Mouse (Mus musculus): ENCODE measurements around the gene Susd1.
"Not testable (repeated sequence)": the region's sequence is repeated elsewhere in the genome, so short reads cannot be mapped to it uniquely, and the experiment has no call there.

Susd1 gene

DNA sequence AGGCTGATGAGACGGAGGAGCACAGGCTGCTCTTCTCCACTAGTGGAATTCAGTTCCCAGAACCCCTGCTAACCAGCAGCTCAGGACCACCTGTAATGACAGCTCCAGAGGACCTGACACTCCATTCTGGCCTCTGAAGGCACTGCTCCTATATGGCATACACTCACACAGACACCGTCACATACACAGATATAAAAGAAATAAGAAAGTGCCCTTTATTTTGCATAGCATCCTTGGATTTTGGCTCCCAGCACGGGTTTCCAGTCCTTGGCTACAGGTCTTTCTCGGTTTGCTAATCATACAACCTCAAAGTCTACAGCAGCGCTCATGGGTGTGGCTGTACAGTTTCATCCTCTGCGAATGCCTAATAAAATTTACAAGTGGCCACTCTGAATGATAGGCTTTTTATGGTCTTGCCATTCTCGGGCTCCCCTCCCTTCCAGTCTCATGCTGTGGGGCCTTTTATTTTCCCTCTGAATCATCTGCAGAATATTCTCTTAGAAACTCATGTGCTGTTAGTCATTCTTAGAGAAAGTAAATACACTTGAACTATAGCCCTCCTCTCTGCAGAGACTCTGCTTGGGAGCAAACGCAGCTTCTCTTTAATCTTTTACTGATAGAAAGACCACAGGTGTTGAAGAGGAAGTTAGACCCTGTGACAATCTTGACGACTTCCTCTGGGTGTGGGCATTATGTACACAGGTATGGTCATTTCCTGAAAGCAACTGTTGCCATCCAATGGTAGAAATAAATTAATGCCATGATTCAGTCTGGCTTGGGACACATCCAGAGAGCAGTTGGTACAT lies 119.1 kb downstream of the Susd1 start:
- no peak for DNase-seq

DNA sequence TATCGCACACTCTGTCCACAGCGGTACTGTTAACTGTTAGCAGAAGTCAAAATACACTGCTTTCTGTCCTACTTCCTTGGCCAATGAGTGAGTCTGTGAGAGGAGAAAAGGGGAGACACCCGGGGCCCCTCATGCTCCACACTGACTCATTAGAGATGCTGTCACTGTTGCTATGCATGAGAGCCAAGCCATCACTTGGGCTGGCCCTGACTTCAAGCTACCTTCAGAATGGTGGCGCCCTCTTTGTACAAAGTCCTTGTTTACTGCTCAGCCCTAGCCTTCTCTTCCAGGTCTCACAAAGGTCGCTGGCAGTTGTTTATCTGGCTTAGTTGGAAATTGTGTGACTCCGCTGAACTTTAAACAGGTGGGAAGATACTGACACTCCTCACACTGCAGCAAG lies 119.8 kb downstream of the Susd1 start:
- DNase-seq = no peak

DNA sequence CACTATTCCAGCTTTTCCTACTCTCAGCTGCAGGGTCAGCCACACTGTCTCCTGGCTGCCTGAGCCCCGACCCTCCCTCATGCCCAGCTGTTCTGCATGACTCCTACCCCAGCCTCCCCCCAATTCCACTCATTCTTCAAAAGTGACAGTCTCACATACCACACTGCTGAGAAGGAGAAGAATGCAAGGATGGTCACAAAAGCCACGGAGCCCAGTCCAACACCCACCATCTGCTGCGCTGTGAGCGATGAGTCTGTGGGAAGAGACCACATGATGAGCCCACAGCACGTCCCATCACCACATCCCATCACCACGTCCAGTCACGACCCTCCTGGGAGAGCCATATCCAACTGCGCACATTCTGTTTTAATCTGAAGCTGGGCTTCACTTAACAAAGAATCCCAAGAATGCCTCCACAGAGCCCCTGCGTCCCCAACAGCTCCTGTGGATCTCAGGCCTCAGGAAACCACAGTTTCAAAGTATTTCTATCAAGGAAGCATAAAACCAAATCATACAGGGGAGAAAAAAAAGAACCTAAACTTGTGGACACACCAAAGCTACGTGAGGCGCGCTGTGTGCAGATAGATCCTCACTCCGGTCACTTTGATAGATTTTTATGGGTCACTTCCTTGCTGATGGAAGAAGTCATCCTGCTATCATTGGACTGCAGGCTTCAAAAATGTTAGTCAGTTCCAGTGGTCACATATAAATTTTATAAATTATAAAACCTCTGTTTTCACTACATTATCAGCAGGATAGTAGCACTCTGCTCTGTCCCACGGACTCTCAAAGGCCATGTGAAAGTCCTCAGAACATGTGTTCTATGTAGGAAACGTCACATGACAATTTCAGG lies 122.7 kb downstream of the Susd1 start:
- no peak for DNase-seq

DNA sequence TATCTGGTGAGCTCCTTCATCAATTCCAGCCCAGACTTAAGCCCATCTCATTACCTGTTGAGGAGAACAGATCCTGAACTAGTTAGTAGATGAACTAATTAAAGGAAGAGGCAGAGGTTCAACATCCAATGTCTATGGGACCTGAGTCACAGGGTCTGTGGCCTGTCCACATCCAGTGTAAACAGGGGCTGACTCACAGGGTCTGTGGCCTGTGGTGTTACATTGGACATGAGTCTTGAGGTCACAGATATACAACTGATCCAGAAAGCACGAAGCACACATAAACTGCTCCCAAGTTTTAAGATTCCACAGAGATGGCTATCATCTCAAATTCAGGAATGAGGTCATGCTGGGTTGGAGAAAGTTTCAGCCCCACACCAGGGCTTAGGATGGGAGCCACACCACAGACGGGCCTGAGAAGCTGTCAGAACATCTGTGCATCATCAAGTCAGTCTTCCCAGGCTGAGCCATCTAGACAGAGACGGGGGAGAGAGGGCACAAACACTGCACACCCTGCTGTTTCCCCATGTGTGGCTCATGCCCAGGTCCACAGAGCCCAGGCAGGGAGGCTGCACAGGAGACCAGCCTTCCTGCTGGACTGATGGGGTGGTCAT lies 123.4 kb downstream of the Susd1 start:
- DNase-seq = no peak

DNA sequence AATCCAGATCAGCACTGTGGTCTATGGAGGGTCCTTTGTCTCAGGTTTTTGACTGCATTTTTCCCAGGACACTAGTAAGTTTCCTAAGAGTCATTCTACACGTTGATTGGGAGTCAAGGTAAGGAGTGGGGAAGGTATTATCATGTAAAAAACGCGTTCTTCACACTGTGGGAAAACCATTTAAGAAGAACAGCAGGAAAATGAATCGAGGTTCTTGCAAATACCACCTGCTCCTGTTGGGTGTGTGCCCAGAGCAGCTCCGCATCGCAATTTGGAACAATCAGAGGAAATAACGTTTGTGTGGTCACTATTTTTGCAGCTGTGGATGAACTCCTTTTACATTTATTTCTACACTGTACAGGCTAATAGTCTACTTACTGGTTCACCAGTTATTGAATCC lies 125.5 kb downstream of the Susd1 start:
- DNase-seq = no peak

DNA sequence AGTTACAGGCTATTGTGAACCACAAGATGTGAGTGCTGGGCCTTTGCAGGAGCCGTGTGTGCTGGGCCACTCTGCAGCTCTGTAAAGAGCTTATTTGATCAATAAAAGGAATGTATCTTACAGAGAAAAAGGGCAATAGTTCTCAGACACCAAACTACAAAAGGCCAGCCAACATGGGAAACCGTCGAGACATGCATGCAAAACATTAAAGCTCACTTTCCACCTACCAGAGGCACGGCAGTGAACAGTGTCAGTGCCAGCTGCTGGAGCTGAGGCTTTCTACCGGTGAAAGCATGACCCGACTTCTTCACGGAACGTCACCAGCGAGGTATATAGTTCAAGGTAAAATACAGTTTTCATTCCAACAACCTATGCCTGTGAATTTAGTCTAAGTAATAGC lies 127.8 kb downstream of the Susd1 start:
- no peak for DNase-seq

DNA sequence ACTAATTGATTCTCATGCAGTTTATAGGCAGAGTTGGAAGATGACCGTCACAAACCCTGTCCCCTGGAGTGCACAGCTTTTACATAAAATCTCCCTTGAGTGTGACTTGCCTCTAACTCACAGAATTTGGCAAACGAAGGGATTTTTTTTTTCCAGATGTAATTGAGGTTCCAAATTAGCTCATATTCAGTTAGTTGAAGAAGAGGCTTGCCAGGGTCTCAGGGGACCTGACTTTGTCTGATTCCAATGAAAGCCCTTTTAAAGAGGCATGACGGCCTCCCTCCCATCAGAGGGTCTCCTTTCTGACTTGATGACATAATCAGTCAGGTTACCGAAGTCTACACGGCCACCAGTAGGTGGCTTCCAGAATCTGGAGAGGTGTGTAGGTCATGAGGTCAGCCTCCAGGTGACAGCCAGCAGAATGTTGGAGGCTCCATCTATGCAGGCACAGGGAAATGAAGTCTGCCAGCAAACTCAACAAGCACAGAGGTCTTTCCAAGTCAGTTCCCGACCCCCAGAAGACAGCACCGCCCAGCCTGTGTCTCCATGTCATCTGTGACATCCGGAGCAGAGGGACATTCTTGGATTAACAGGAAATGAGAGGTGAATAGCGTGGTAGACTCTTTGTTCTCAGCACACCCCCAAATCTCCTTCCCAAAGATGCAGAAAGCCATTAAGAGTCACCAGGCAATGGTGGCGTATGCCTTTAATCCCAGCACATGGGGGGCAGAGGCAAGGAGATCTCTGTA lies 130.4 kb downstream of the Susd1 start:
- no peak for DNase-seq

DNA sequence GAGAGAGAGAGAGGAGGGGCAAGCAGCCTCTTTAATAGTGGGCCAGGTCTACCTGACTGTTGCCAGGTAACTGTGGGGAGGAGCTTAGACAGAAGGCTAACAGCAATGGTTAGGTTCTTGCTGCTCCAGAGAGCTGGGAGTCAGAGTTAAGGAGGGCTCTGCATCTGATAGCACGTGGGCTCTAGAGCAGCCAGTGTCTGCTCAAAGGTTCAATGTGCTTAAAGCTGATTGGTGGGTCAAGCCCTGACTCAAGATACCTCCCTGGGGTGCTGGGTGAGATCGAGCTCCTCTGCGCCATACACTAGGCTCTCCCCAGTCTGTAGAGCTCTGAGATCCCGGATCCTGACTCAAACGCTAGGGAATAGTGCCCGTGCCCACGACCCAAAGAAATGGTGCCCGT lies 136.0 kb downstream of the Susd1 start:
- DNase-seq = no peak

DNA sequence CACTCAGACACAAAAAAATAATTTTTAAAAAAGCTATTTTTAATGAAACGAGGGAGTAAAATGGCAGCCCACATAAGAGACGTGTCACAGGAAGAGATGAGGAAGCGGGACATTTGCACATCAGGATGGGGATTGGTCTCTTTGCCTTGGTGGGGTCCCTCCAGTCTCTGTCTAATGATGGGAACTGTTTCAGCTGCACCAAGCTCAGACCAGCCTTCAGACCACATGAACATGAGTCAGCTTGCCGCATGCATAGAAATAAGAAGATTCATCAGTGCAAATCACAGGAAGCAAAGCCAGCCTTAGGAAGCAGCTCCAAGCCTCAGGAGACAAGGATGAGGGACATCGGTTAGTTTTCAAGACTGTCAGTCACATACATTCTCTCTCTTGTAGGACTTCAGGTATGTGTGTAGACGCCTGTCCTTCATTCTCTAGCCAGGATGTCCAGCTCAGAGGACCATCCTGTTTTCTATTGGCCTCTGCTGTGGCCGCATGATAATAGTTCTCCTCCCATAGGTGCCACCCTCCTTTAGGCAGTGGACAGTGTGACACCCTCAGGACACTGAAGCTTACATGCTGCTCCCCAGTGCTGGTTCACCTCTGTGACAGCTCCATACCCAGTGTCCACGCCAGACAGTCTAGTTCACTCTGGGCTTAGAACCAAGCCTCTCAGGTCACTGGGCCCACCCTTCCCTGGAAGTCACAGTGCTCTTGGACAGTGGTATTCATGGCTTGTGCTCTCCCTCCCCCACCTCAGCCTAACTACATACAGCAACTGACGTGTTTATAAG lies 137.2 kb downstream of the Susd1 start:
- no peak for DNase-seq

DNA sequence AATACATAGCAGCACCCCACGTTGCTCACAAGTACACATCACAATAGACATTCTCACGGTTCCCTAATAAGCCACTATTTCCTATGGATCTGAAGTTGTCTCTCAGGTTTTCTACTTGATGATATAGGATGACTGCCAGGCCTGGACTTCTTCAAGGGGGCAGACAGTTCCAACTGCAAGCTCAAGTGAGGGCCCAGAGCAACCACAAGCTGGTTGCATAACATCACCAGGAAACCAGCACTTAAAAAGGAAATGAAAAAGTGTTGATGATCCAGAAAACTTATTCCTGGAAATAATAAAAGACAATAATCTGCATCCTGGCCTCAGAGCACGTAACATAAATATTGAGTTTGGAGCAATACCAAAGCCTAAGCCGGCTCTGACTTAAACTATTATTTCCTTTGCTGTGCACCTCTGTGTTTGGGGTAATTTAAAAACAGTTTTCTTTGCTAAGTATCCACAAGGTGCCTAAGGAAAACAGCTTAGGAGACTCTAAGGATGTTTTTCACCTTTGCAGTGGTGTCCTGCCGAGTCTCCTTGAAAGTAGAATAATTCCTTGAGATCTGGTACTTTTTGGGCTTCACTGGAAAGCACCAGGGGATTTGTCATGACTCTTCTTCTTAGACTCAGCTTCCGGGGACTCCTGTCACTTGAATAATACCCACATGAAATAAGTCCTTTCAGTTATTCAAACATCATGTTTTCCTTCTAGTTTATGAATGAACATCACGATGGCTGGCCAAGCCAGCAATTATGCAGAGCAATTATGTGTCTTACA lies 139.5 kb downstream of the Susd1 start:
- DNase-seq = no peak

DNA sequence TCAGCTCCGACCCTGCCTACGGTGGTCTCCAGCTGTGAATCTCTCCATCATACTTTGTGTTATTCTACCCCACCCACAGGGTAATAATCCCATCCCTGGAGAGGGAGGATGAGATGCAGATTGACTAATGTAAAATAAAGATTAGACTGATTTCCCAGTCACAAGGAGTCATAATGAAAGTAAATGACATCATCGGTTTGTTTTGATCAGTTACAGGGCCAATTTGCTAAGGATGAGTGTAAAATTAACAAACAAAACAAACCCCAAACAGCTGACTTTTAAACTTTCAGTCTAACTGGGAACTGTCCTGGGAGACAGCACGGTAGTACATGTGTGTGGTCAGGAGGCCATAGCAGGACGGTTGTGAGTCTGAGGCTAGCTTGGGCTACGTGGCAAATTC lies 143.3 kb downstream of the Susd1 start:
- DNase-seq = no peak

DNA sequence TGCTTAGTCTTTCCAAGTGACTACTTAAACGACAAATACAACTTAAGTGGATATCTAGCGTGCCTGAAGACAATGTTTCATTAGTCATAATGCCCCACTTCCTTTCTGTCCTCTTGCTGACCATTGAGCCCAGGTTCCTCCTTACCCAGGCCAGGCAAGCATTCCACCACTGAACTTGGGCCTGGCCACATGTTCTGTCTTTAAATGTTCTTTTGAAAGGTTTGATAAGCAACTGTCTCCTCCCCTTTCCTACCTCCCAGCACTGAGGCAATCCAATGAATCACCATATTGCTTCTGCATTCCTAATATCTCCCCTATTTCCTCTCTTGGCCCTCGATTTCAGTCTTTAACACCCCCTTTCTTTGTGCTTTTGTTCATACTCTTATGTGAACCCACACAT lies 143.8 kb downstream of the Susd1 start:
- DNase-seq = no peak

DNA sequence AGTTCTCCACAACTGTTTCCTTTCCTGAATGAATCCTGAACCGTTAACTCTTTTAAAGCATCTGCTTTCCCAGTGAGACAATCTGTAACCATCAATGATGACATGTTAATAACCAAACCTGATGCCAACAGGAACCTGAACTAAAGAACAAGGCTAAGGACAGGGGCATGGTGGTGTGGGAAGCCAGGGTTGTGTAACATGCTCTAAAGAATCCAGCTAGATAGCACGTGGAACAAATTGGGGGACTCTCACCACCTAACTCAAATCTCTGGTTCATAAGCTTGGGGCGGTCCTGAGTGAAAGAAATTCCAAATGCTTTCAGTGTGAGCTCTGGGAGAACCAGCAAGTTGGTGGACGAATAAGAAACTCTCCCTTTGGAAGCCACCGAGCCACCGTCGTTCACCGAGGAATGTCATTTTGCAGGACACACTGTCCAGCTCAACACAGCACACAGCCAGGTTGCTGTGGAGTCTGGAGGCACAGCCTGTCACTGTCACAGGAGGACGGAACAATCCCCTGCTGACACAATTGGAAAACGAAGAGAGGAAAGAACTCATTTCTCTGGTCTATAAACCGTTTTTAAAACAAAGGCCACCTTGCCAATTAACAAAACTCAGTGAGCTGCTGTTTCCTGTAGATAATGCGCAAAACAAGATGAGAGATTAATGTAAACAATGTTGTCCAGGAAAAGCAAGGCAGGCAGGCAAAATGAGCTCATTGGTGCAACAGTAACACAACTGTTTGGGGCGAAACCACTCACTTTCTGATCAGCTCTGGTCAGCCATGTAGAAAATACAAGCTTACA lies 146.3 kb downstream of the Susd1 start:
- no peak for DNase-seq

DNA sequence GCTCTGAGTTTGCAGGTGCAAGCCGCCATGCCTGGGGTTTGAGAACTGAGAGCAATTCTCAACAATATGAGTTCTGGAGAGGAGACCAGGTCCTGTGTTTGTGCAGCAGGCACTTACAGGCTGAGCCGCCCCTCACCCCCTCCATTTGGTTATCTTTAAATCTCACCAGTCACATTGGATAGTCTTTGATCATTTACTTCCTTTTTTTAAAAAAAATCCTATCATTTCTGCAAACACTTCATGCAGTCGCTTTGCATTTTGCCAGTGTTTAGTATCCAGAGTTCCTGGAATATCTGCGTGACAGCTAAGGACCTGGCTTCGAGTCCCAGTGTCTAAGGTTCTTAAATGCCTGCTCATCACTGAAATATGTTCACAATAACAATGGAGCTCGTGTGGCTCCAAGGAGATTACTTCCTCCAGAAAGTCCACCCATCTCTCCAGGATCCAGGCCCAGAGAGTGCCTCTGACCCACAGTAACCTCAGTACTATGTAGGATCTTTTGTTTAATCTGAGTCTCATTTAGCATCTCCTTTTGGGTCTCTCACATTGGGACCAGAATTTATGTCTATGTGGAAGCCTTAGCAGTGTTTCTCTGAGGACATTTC lies 147.4 kb downstream of the Susd1 start:
- no peak for DNase-seq

DNA sequence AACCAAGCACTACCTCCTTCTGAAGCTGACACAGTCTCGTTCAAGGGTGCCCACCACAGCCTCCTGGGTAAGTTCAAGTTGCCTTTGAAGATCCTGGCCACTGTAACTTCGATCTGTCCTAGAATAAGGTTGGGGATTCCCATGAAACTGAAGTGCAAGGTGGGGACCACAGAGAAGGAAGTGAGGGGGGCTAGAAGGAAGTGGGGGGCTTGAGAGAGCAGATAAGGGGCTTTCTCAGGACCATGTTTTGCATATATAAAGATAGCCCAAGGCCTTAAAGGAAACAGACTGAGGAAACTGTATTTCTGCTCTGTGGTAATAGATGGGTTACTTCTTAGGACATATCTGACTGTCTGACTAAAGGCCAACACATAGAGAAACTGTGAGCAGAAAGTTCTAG lies 151.3 kb downstream of the Susd1 start:
- no peak for DNase-seq

DNA sequence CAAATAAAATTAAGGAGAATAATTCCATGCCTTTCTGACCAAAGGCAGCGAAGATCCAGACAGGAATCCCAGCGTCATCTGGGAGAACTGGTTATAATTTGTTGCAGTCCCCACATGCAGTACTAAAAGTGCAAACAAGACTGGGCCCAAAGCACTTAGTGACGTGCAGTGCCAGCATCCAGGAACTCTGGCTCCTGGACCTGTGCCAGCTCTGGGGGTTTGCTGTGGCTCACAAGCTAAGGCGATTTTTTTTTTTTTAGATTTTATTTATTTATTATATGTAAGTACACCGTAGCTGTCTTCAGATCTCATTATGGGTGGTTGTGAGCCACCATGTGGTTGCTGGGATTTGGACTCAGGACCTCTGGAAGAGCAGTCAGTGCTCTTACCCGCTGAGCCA lies 152.1 kb downstream of the Susd1 start:
- DNase-seq = not testable (repeated sequence)

DNA sequence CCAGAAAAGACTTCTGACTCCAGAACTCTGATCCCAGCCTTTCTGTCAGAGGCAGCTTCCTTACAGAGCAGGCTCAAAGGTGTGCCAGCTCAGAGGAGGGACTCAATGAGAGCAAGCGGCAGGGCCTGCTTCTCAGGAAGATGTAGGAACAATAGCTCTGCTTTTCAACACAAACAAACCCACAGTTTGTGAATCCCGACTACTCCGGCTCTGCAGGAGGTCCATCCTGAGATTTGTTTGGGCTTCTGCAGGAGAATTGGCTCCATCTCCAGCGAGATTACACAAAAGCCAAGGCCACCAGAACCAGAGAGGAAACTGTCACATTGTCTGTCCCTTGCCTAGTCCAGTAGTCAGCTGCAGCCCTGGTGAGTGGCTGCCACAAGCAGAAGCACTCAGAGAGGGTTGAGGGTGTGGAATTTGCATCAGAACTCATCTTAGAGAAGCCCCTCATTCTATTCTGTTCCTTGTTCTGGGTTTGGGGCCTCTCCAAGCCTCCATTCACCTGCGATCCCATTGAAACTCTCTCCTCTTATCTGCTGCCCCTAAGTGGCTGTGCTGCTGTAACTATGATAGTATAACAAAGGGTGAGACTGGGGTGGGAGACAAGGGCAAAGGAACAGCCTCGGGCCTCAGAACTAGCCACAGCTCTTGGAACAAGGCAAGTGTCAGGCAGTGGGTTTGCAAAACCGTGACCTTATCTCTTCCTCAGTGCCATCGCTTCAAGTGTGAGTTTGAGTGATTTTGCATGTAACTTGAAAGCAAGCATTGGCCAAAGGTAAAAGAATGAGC lies 155.5 kb downstream of the Susd1 start:
- DNase-seq = no peak

DNA sequence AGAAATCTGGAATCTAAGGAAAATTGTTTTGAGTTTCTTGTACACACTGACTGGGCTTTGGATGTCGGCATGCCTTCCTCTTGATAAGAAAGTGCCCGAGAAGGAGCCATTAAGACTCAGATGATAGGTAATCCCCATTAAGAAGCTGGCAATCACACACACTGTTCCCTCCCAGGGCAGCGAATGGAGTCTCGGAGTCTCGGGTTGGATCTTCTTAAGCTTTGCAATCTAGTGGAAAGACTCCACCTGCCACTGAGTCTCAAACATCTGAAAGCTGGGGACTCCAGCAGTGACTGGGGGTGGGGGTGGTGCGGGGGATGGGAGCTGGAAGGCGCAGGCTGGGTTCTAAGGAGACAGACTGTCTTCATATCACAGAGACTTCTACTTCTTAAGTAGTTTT lies 156.3 kb downstream of the Susd1 start:
- DNase-seq = no peak

DNA sequence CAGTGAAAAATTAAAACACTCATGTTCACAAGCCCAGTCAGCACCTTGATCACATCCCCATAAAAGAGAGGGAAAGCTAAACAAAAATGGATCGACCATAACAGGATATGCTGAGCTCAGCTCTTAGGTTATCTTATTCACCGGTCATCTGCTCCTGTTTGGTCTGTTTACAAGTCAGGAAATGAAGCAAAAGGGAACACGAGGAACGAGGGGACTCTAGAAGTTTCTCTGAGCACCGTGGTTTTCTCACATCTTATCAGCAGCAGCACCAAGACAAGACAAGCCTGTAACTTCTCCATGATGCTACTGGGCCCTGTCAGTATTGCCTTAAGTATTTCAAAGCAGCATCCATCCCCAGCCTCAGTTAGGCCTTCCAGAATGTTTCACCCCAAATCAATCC lies 157.6 kb downstream of the Susd1 start:
- no peak for DNase-seq
